Mouse (Mus musculus): Measurements from ENCODE around the gene Kif22. TPM values are rescaled to one million over a fixed set of nuclear protein-coding genes. Genes with fewer than 3 reads are reported as not detected.

Gene Kif22
- polyA plus RNA-seq, 1 experiment from 2014 or later = 22.8 TPM

DNA sequence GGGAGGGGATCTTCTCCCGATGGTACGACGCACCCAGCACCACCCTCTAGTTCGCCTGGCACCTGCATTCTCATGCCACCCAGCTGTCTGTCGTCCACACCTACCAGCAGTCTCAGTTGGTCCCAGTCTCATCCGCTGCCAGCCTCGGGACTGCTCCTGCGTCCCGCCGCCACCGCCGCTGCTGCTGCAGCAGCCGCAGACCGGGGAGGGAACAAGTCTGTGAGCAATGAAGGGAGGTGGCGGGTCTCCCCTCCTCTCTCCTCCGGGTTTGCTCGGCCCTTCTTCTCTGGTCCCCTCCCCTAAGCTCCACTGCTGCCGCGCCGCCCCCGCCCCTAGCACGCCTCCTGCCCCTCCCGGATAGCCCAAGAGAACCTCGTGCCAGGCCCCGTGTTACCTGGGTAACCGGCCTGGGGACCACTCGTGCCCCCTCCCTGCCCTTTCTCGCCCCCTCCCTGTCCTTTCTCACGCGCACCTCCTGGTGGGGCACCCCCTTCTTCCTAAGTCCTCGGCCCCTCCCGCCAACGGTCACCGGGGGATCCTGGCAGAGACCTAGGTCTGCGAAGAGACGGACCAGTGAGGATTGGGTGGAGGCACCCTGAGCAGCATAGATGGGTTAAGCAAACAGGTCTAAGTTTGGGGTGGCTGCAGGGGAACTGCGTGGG is 21.2 kb downstream of the Kif22 start, which contains the start of the genes Gm42742 and Prrt2:
Gm42742 (minus strand) TSS at position 197 of the 662 bp plus-strand sequence.
Prrt2 (minus strand) TSS at position 311 of the 662 bp plus-strand sequence.
- no peak for ATAC-seq (ENCODE audit: low read depth)

DNA sequence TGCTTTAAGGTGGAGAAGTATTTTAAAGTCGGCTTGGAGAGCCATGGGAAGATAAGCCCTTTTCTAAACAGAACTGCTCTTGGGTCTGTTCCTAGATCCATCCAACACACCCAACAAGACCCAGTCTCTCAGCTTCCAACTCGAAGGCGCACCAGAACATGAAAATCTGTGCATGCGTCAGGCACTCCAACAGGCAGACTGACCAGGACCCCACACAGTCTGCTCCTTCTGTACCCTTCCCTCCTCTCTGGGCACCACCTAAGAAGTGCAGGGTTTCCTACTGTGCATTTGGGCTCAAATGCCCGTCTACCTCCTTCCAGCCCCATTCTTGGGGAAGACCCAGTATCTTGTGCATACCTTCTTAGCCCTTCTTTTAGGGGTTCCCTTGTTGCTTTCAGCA is 21.8 kb downstream of the Kif22 start:
- Histone ChIP-seq H3K9me3 (no peaks in the 10 kb centered on the region), H3K4me1 (replicated peaks) (peaks cover 87% of the 10 kb centered on the region), H3K27ac (replicated peaks) (peak overlapping the region; percentile 78), H3K4me2 (peak overlapping the region; percentile 71), H3K27me3 (no peaks in the 10 kb centered on the region), H3K9ac (peak overlapping the region; percentile 82), H3K4me3 (peak overlapping the region; percentile 54), H3K36me3 (peaks cover 31% of the 10 kb centered on the region)
- 43% methylated on average over 5 of the region's 5 CpGs for WGBS
- no peak for ATAC-seq (ENCODE audit: low read depth)

More for the DNA sequence above, 21.2 kb downstream of the Kif22 start, which contains the start of the genes Gm42742 and Prrt2:
- H3K4me1 ChIP-seq (replicated peaks) = peaks cover 82% of the 10 kb centered on the region
- peak within 1 kb of the TSS; percentile 54 for H3K4me3 ChIP-seq
- H3K4me2 ChIP-seq = peak within 1 kb of the TSS; percentile 71
- H3K36me3 ChIP-seq = peaks cover 28% of the 10 kb centered on the region
- under 1% methylated on average over 37 of the region's 37 CpGs for WGBS
- H3K27ac ChIP-seq (replicated peaks) = peak within 1 kb of the TSS; percentile 78
- no peaks in the 10 kb centered on the region for H3K27me3 ChIP-seq
- H3K9ac ChIP-seq = peak within 1 kb of the TSS; percentile 82
- H3K9me3 ChIP-seq = no peaks in the 10 kb centered on the region

DNA sequence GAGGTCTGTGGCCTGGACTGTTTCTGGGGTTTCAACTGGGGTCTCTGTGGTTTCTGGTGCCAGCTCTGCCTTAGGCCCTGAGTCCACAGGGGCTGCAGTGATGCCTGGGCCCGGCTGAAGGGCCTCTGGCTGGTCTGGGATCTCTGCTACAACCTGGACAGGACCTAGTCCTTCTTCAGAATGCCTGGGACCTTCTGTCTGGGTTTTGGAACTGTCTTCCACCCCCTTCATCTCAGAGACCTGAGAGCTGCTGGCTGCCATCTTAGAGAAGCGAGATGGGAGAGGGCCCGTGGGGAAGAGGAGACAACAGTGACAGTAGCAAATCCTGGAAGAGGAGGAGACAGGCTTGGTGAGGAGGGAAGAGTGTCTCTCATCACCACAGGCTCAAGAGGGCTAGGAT is 22.2 kb downstream of the Kif22 start:
- H3K9me3 ChIP-seq = no peaks in the 10 kb centered on the region
- H3K27ac ChIP-seq (replicated peaks) = no peak overlapping the region
- no peaks in the 10 kb centered on the region for H3K27me3 ChIP-seq
- no peak for ATAC-seq (ENCODE audit: low read depth)
- H3K4me1 ChIP-seq (replicated peaks) = peaks cover 90% of the 10 kb centered on the region
- 64% methylated on average over 3 of the region's 3 CpGs for WGBS
- peak overlapping the region; percentile 71 for H3K4me2 ChIP-seq
- H3K9ac ChIP-seq = peak overlapping the region; percentile 82
- peak overlapping the region; percentile 54 for H3K4me3 ChIP-seq
- peaks cover 36% of the 10 kb centered on the region for H3K36me3 ChIP-seq

DNA sequence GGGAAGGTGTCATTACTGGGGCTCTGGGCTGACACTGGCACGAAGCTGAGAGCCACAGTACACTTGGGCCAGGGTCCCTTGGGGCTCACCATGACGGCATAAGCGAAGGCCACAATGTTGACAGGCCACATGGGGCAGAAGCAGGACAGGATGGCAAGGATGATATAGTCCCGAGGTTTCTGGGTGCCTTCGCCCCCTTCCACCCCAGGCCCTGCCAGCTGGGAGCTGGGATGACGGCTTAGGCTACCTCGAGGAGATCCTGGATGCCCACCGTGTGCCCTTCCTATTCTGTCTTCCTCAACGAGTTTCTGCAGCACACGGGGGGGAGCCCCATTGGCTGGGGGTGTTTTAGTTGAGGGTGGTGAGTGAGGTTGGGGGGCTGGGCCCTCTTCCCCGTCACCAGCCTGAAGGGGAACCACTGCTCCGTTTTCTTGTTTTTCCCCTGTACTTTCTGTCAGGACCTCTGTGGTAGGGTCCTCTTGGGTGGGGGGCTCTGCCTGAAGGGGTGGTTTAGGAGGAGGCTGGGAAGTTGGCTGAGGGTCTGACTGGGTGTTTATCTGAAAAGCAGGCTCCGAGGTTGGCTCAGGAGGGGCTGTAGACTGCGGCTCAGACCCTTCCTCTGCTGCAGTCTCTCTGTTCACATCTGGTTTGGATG is 22.8 kb downstream of the Kif22 start:
- Histone ChIP-seq H3K4me1 (replicated peaks) (peaks cover 90% of the 10 kb centered on the region), H3K27ac (replicated peaks) (no peak overlapping the region), H3K36me3 (peaks cover 40% of the 10 kb centered on the region), H3K4me3 (peak overlapping the region; percentile 54), H3K4me2 (peak overlapping the region; percentile 71), H3K27me3 (no peaks in the 10 kb centered on the region), H3K9ac (peak overlapping the region; percentile 82), H3K9me3 (no peaks in the 10 kb centered on the region)
- ATAC-seq (ENCODE audit: low read depth) = no peak
- WGBS = 81% methylated on average over 14 of the region's 14 CpGs

DNA sequence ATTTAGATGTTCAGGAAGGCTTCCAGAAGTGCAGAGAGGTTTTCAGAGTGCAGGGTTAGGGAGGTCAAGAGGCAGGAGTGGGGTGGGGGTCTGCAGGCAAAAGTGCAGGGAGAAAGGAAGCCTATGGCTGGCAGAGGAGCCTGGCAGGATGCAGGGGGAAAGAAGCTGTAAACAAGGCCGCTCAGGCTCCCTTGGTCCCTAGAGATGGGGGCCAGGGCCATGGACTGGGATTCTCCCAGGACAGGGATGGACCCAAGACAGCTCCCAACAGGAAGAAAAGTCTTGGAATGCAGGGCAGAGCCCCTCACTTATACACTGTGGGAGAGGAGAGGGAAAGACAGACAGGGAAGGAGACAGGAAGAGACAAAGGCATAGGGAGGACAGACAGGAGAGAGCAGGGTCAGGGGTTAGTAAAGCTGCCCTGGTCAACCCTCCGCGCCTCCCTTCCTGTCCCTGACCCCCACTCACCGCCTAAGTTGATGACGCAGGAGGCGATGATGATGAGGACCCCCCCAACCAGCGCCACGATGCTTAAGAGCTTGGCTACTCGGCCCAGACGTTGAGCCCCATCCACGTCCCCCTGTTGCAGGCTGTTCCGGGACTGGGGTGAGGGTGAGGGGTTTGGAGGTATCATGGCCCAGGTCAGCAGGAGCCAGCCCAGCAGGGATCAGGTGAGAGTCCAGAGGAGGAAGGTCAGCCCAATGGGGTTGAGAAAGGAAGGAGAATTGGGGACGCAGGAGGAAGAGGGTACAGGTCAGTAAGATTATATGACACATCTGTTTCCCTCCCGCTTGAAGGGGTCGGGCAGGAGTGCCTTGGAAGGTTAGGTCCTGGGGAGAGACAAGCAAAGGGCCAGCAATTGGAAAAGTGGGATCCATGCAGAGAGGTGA is 23.6 kb downstream of the Kif22 start:
- Histone ChIP-seq H3K4me3 (no peak overlapping the region), H3K9me3 (no peaks in the 10 kb centered on the region), H3K36me3 (peaks cover 40% of the 10 kb centered on the region), H3K27me3 (no peaks in the 10 kb centered on the region), H3K4me2 (peak overlapping the region; percentile 71), H3K9ac (peak overlapping the region; percentile 82), H3K27ac (replicated peaks) (no peak overlapping the region), H3K4me1 (replicated peaks) (peaks cover 89% of the 10 kb centered on the region)
- WGBS = 89% methylated on average over 15 of the region's 15 CpGs
- ATAC-seq (ENCODE audit: low read depth) = no peak

DNA sequence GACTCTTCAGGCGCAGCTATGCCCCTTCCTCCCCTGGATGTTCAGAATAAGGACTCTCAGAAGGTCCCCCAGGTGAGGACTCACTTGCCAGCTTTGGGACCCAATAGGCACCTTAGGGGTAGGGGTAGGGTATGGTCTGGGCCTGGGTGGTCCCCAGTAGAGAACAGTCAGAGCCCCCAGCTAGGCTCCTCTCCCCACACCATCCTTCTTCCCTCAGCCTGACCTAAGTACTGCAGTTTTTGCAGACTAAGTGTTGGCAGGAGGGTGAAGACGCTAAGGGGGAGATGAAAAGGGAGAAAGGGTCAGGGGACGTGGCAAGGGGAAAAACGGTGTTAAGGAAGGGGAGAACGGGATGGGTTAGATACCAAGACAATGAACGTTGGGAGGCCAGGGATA is 24.3 kb downstream of the Kif22 start:
- H3K9ac ChIP-seq = peak overlapping the region; percentile 82
- H3K36me3 ChIP-seq = peaks cover 40% of the 10 kb centered on the region
- 67% methylated on average over 6 of the region's 6 CpGs for WGBS
- no peaks in the 10 kb centered on the region for H3K9me3 ChIP-seq
- H3K27me3 ChIP-seq = no peaks in the 10 kb centered on the region
- peaks cover 86% of the 10 kb centered on the region for H3K4me1 ChIP-seq (replicated peaks)
- H3K4me2 ChIP-seq = peak overlapping the region; percentile 26; the same call in 1 of the 2 replicates
- peak overlapping the region; percentile 97 for H3K27ac ChIP-seq (replicated peaks)
- no peak for ATAC-seq (ENCODE audit: low read depth)
- H3K4me3 ChIP-seq = no peak overlapping the region

DNA sequence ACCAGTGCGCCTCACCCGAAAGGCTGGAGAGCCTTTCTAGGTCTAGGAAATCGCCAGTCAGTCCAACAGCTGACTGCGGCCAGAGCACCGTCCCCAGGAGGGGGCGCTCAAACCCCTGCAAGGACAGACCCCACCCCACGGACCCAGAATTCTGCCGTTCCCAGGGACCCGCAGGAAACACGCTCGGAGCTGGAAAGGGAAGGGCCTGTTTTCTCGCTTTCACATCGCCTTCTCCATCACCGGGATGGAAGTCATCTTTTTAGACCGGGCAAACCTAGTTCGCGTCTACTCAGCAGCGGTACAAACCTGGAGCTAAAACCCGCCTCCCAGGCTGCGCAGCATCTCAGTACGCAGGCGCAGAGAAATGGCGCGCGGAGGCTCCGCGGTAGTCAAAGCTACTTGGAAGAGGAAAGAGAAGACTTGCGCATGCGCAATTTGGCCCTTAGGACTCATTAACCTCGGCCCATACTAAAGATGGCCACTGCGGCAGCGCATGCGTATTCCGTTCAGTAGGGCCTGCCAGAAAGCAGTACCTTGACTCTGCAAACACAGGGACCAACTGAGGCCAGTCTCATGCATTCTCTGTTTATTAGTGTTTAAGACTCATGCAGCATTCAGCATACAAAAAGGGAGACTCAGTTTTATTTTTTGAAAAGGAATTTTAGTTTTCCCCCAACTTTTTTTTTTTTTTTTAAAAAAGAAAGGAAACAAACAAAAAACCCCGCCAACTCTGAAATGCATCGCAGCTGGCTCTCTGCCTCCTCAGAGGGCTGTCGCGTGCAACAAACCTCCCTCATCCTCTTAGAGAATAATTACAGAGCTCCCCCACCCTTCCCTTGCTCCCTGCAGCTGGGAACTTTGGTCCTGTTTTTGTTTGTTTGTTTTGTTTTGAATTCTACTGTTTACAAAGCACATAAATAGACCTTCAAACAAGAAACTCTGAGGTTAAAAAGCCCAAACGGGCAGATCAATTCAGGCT is 25.0 kb downstream of the Kif22 start, which contains the start of gene Pagr1a:
Pagr1a (minus strand) TSS at position 382 of the 979 bp plus-strand sequence.
- H3K4me2 ChIP-seq = peak within 1 kb of the TSS; percentile 92
- peaks cover 40% of the 10 kb centered on the region for H3K36me3 ChIP-seq
- H3K27me3 ChIP-seq = no peaks in the 10 kb centered on the region
- H3K4me1 ChIP-seq (replicated peaks) = peaks cover 79% of the 10 kb centered on the region
- no peaks in the 10 kb centered on the region for H3K9me3 ChIP-seq
- peak within 1 kb of the TSS; percentile 97 for H3K27ac ChIP-seq (replicated peaks)
- peak; percentile 77 for ATAC-seq (ENCODE audit: low read depth)
- peak within 1 kb of the TSS; percentile 79 for H3K4me3 ChIP-seq
- WGBS = 4% methylated on average over 39 of the region's 39 CpGs
- peak within 1 kb of the TSS; percentile 96 for H3K9ac ChIP-seq

DNA sequence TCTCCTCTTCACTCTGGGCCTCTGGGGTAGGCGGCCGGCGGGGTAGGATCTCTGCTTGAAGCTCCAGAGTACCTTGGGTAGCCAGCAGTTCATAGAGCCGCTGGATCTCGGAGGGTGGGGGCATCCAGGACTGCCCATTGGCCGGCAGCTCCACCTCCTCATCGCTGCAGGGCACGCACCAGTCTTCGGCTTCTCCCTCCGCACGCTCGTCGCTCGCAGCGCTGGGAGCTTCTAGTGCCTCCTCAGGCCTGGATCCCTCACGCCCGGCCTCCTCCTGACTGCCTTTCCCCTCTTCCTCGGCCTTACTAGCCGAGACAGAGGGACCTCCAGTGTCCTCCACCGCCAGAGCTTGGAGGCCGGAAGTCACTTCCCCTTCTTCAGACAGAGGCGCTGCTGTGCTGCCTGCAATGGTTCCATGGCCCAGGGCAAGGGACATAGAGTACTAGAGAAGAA is 25.8 kb downstream of the Kif22 start:
- peaks cover 35% of the 10 kb centered on the region for H3K36me3 ChIP-seq
- WGBS = 0% methylated on average over 22 of the region's 22 CpGs
- no peaks in the 10 kb centered on the region for H3K9me3 ChIP-seq
- peak overlapping the region; percentile 97 for H3K27ac ChIP-seq (replicated peaks)
- peak overlapping the region; percentile 79 for H3K4me3 ChIP-seq
- peak; percentile 48 for ATAC-seq (ENCODE audit: low read depth)
- peak overlapping the region; percentile 96 for H3K9ac ChIP-seq
- H3K4me1 ChIP-seq (replicated peaks) = peaks cover 72% of the 10 kb centered on the region
- no peaks in the 10 kb centered on the region for H3K27me3 ChIP-seq
- peak overlapping the region; percentile 92 for H3K4me2 ChIP-seq

DNA sequence TGATC is 26.0 kb downstream of the Kif22 start, which contains the start of gene Pagr1b:
Pagr1b (minus strand) TSS at position 4 of the 5 bp plus-strand sequence.
- peak within 1 kb of the TSS; percentile 79 for H3K4me3 ChIP-seq
- peaks cover 69% of the 10 kb centered on the region for H3K4me1 ChIP-seq (replicated peaks)

DNA sequence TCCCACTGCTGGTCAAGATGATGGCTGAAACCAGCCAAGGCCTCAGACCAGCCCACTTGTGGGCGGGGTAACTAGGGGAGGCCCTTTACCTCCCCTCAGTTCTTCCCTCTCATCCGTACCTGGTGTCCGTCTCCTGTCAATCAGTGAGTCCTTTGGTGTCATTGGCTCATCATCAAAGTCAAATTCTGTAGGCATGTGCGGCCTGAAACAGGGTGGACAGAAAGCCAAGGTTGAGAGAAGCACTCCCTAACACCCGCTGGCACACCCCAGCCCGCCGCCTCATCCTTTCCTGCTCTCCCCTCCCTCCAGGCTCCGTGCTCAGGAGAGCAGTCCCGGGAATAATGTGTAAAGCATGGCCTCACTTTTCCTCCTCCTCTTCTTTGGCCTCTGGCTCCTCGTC is 26.2 kb downstream of the Kif22 start:
- H3K36me3 ChIP-seq = peaks cover 35% of the 10 kb centered on the region
- peak overlapping the region; percentile 92 for H3K4me2 ChIP-seq
- H3K4me1 ChIP-seq (replicated peaks) = peaks cover 67% of the 10 kb centered on the region
- H3K9ac ChIP-seq = peak overlapping the region; percentile 96
- peak; percentile 14; the same call in 1 of the 2 replicates for ATAC-seq (ENCODE audit: low read depth)
- peak overlapping the region; percentile 97 for H3K27ac ChIP-seq (replicated peaks)
- H3K9me3 ChIP-seq = no peaks in the 10 kb centered on the region
- peak overlapping the region; percentile 79 for H3K4me3 ChIP-seq
- WGBS = 1% methylated on average over 10 of the region's 10 CpGs
- H3K27me3 ChIP-seq = no peaks in the 10 kb centered on the region

More for the DNA sequence above, 26.0 kb downstream of the Kif22 start, which contains the start of gene Pagr1b:
- Histone ChIP-seq H3K9ac (peak within 1 kb of the TSS; percentile 96), H3K9me3 (no peaks in the 10 kb centered on the region), H3K36me3 (peaks cover 35% of the 10 kb centered on the region), H3K4me2 (peak within 1 kb of the TSS; percentile 92), H3K27ac (replicated peaks) (peak within 1 kb of the TSS; percentile 97), H3K27me3 (no peaks in the 10 kb centered on the region)
- ATAC-seq (ENCODE audit: low read depth) = no peak

DNA sequence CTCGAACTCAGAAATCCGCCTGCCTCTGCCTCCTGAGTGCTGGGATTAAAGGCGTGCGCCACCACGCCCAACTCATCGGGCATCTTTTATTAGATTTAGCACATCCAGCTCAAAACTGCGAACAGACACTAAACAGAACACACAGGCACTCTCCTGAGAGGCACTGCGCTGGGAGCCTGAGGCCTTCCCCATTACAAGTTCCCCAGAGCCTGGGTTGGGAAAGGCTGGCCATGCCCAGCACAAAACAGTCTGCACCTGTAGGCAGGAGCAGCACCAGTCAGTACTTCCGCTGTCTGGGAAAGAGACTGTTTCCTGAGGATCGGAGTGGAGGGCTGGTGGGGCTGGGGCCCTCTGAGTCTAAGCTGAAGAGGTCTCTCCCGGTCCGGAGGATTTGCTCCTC is 27.3 kb downstream of the Kif22 start:
- peaks cover 38% of the 10 kb centered on the region for H3K36me3 ChIP-seq
- no peak for ATAC-seq (ENCODE audit: low read depth)
- peak overlapping the region; percentile 92 for H3K4me2 ChIP-seq
- no peaks in the 10 kb centered on the region for H3K27me3 ChIP-seq
- 0 out of 2 replicates have a peak overlapping the region, but pooled peaks have one; percentile 12 for H3K9ac ChIP-seq
- no peaks in the 10 kb centered on the region for H3K9me3 ChIP-seq
- 98% methylated on average over 12 of the region's 12 CpGs for WGBS
- H3K4me1 ChIP-seq (replicated peaks) = peaks cover 57% of the 10 kb centered on the region
- peak overlapping the region; percentile 79 for H3K4me3 ChIP-seq
- H3K27ac ChIP-seq (replicated peaks) = no peak overlapping the region
